Mouse (Mus musculus): ENCODE results near the gene Vmn1r199.
"Not testable (repeated sequence)": the region's sequence is repeated elsewhere in the genome, so short reads cannot be mapped to it uniquely, and the experiment has no call there.

Vmn1r199 gene

GRCm38 (mm10) chr13:22379518-22379917, at the start of gene Vmn1r199:
Vmn1r199 (plus strand) TSS chr13:22379818.
- in situ Hi-C loops (cut with MboI; ENCODE audit: low pct_unique_long_range_greater_than_20kb in 1 of 2, low sequenced_read_pairs in 2 of 2, unreplicated experiment in 1 of 2), result no loop called here

GRCm38 (mm10) chr13:22333269-22333668, 46.3 kb upstream of the Vmn1r199 start:
- in situ Hi-C loops (cut with MboI; ENCODE audit: low pct_unique_long_range_greater_than_20kb in 1 of 2, low sequenced_read_pairs in 2 of 2, unreplicated experiment in 1 of 2), result no loop called here

- in situ Hi-C loops (cut with MboI; ENCODE audit: low pct_unique_long_range_greater_than_20kb in 1 of 2, low sequenced_read_pairs in 2 of 2, unreplicated experiment in 1 of 2), result no loop called here
These were observed 44.1 kb upstream of the Vmn1r199 start for GRCm38 (mm10) chr13:22335565-22335964.

GRCm38 (mm10) chr13:22350064-22350463, 29.6 kb upstream of the Vmn1r199 start, which contains the start of gene Vmn1r198:
Vmn1r198 (plus strand) TSS chr13:22350364.
- in situ Hi-C loops (cut with MboI; ENCODE audit: low pct_unique_long_range_greater_than_20kb in 1 of 2, low sequenced_read_pairs in 2 of 2, unreplicated experiment in 1 of 2), result no loop called here

GRCm38 (mm10) chr13:22350813-22351212, 28.8 kb upstream of the Vmn1r199 start:
- in situ Hi-C loops (cut with MboI; ENCODE audit: low pct_unique_long_range_greater_than_20kb in 1 of 2, low sequenced_read_pairs in 2 of 2, unreplicated experiment in 1 of 2), result no loop called here

- in situ Hi-C loops (cut with MboI; ENCODE audit: low pct_unique_long_range_greater_than_20kb in 1 of 2, low sequenced_read_pairs in 2 of 2, unreplicated experiment in 1 of 2), result not testable (repeated sequence)
These were observed 1.5 kb downstream of the Vmn1r199 start for GRCm38 (mm10) chr13:22381128-22381527.

GRCm38 (mm10) chr13:22383401-22383800, 3.8 kb downstream of the Vmn1r199 start:
- in situ Hi-C loops (cut with MboI; ENCODE audit: low pct_unique_long_range_greater_than_20kb in 1 of 2, low sequenced_read_pairs in 2 of 2, unreplicated experiment in 1 of 2), result no loop called here

GRCm38 (mm10) chr13:22387050-22387449, 7.4 kb downstream of the Vmn1r199 start:
- in situ Hi-C loops (cut with MboI; ENCODE audit: low pct_unique_long_range_greater_than_20kb in 1 of 2, low sequenced_read_pairs in 2 of 2, unreplicated experiment in 1 of 2), result no loop called here

GRCm38 (mm10) chr13:22390073-22390472, 10.5 kb downstream of the Vmn1r199 start, which contains the start of gene Vmn1r200:
Vmn1r200 (plus strand) TSS chr13:22390373.
- in situ Hi-C loops (cut with MboI; ENCODE audit: low pct_unique_long_range_greater_than_20kb in 1 of 2, low sequenced_read_pairs in 2 of 2, unreplicated experiment in 1 of 2), result no loop called here

GRCm38 (mm10) chr13:22402978-22403377, 23.4 kb downstream of the Vmn1r199 start:
- in situ Hi-C loops (cut with MboI; ENCODE audit: low pct_unique_long_range_greater_than_20kb in 1 of 2, low sequenced_read_pairs in 2 of 2, unreplicated experiment in 1 of 2), result no loop called here

Data from mouse embryonic stem cell (cell line).